Mouse (Mus musculus): Measurements from ENCODE around the gene Acyp1. TPM values are rescaled to one million over a fixed set of nuclear protein-coding genes. Genes with fewer than 3 reads are reported as not detected.
"Not testable (repeated sequence)": the region's sequence is repeated elsewhere in the genome, so short reads cannot be mapped to it uniquely, and the experiment has no call there.

Acyp1 gene
- total and polyA plus RNA-seq, 3 experiments, result 6.0 to 33.3 (median 32.2) TPM

- no peak for DNase-seq
Observed at GRCm38 (mm10) chr12:85284331-85284730, 3.9 kb downstream of the Acyp1 start.

DNA sequence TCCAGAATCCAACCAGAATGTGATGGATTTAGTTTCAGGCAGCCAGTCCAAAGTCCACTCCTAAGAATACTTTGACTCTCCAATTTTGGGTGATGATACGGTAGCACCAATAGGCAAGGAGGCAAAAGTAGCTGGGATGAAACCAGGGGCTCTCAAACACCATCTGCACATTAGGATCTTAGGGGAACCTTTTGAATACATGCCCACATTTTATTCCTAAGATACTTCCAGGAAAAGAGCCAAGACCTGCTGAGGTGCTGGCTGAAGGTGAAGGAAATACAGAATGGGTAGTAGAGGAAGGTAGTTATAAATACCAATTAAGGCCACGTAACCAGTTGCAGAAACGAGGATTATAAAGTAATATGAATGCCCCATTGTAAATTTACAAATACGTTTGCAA, 6.5 kb downstream of the Acyp1 start:
- DNase-seq, result not testable (repeated sequence)

DNA sequence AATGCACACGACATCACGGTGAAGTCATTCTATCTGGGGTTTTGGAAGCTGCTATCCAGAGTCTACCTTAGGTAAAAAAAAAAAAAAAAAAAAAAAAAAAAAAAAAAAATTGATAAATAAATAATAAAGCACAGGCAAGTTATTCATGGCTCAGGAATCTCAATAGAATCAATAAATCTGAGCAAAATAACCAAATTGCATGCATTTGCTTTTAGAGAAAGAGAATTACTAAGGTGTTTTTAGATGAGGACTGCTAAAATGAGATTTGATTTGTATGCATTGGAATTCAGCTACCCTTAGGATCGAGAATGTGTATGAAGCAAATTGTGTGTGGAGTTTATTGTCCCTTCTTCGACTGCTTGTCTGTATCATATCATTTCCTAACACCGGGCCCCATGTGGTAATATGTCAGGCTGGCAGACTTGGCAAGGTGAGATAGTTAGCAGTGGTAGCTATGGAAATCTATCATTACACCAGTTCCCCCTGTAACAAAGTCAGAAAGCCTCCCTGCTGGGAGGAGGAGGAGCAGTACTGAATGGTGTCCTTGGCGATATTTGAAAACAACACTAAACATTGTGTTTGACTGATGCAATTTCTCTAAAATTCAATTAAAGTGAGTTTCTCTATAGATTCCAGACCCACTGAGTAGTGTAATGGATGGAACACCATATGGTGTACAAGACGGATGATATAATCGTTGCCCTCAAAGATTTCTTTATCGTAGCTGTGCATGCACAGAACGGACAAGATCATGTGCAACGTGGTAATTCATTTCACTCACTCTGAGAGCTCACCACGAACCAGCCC, 7.2 kb downstream of the Acyp1 start:
- no peak for DNase-seq

DNA sequence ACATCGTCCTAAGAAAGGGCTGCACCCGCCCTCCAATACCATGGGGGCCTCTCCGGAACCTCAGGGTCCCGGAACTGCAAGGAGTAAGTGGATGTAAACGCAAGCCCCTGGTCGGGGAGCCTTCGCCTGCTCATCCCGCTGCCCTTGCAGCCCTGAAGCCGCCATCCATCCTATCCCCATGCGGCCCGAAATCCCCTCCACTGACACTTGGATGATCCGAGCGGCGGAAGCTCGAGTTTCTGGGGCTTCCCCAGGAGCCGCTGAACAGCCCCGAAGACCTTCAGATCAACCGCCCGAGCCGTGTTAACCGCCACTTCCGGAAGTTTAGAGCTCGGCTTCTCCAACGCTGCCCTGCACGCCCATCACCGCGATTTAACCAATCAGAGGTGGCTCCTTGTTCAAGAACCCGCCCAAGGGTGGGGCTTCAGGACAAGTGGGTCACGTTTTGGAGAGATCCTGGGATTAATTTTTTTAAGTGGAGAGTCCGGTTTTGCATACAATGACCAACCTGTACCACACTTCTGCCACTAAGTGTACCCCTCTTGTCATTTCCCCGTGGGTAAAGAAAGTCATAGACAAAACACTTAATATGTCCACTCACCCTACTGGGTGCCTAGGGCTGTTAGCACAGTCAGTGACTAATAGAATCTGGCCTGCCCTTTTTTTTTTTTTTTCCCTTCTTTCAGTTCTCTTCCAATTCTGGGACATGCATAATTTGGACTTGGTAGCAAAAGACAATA, 8.0 kb downstream of the Acyp1 start:
- peak; percentile 99 for DNase-seq

DNA sequence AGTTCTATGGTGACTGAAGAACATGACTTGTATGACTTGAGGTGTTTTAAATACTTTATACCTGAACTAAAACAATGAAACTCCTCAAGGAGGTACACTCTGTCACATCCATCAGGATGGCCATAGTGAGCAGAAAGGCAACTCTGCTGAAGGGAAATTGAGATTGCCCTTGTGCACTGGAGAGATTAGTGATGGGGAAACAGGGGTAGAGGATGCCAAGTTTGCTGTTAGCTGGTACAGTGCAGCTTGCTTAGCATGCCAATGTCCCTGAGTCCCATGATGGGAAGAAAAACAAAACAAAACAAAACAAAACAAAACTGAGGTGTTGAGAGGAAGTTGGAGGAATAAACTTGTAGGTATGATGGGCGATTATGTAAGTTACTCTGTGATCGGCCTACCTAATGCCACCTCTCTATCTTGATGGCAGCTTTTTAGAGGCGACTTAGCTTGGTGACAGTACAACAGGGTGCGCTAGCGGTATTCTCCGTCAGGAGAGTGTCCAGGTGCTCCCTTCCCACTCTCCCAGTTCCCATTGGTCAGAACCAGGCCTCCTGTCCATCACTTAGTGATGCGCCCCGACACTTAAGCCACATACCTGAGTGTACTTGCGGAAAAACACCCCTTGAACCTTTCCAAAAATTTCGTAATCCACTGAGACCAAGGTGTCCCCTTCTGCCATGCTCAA, 8.7 kb downstream of the Acyp1 start:
- DNase-seq, result peak; percentile 38

DNA sequence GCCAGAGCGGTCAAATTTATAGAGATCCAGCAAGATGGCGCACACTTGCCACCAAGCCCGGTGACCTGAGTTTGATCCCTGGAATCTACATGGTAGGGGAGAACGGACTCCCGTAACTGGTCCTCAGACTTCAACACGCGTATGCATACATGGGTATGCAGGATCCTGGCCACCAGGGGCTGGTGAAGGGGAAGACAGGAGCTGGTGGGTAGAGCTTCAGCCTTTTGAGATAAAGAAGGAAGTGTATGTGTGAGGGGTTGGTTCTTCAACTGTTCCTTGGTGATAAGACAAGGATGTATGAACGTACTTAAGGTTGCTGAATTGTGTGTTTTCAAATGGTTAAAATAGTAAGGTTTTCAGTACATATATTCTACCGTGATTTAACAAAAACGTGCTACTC, 9.3 kb downstream of the Acyp1 start:
- DNase-seq, result no peak

- no peak for DNase-seq
Observed at GRCm38 (mm10) chr12:85276273-85276672, 12.0 kb downstream of the Acyp1 start.

DNA sequence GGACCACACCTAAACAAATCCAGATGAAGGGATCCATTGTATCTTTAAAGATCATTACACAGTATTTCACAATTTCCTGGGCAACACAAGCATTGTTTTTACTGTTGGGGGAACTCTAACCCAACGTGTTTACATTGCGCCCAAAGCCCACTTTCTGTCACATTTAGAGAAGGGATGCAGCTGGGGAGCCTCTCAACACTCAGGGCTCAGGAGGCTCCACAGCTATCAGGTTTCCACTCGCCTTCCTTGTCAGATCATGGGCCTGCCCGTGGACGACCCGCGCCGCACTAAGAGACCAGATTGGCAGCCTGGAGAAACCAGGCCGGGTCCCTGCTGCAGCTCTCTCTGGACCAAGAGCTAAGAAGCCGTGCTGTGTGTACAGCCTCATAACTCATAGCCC, 14.7 kb downstream of the Acyp1 start:
- DNase-seq, result no peak

DNA sequence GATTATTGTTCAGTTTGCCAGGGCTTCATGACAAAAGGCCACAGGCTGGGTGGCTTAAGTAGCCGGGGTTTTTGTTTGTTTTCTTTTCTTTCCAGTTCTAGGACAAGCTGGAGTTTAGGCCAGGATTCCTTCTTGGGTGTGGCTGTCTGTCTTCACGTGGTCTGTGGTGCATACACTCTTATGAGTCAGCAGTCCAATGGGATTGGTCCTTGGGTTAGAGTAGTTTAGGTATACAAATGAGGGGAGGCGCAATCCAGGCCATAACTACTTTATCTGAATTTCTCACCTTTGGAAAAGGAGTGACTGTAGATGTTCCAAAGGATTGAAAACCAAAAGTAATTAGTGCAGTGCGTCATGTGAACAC, 16.4 kb downstream of the Acyp1 start:
- DNase-seq, result no peak

- DNase-seq, result no peak
Observed at GRCm38 (mm10) chr12:85271132-85271842, 17.0 kb downstream of the Acyp1 start.

DNA sequence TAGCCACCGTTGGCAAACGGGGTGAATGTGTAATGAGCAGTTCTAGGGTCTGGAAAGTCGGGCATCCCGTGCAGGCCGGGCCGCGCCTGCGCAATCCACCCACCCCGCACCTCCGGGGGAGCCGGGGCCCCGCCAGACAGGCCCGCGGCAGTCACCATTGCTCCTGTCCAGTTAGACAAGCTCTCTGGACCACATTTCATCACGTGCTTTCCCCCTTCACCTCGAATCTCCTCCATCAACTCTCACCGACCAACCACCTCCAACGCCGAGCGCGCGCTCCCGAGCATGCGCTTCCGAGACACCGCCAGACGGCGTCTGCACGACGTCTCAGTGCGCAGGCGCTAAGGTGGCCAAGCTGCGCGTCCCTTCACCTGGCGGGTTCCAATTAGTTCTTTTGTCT, 17.9 kb downstream of the Acyp1 start, which contains the start of gene Mlh3:
Mlh3 (minus strand) TSS at position 281 of the 400 bp plus-strand sequence.
- peak; percentile 88 for DNase-seq

- DNase-seq, result no peak
Observed at GRCm38 (mm10) chr12:85269821-85270220, 18.4 kb downstream of the Acyp1 start.

GRCm38 (mm10) chr12:85266248-85266647, 22.0 kb downstream of the Acyp1 start:
- no peak for DNase-seq

DNA sequence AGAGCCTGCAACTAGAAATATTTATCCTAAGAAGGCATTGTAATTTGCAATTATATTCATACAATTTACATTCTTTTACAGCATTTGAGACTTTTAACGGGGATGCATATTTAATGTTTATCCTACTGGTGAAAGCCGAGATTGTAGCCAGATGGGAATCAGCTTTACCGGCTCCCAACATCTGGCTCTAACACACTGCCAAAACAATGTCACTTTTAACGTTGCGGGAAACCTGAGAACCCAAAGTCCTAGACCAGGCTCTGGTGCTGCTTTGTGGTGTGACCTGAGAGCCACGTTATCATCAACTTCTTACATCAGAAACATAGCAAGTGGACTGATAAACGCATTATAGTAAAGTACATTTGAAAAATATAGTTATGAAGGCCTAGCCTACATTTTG, 23.3 kb downstream of the Acyp1 start:
- no peak for DNase-seq

DNA sequence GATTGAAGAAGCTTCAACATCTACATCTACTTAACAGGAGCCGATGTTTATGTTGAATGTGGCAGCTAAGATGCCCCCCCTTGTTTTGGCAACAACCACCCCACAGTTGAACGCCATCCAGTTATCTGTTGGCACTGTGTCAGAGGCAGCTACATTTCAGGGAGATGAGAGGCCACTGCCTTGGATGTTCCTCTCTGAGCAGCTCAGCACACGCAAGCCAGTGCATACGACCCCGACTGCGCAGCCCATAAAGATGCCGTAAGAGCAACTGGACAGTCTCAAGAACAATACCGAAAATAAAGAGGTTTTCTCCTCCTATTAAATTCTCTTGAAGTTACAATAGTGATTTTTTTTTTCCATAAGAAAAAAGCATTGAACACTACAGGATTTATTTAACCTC, 23.7 kb downstream of the Acyp1 start:
- DNase-seq, result no peak

DNA sequence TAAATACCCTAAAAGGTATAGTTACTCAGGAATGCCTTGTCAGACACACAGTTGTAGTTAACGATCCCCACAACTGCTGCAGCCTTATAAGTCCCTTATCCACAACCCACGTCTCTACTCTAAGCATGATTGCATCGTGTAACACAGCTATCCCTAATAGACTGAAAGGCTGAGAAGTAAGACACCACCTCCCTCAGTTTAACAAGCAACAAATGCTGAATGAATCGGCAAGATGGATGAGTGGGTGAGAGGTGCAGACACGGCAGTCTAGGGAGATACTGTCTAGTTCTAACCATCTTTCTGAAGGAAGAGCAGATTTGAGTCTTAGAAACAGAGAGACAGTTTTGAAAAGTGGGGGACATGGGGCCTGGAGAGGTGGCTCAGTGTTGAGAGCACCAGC, 25.0 kb downstream of the Acyp1 start:
- no peak for DNase-seq

GRCm38 (mm10) chr12:85262489-85262888, 25.7 kb downstream of the Acyp1 start:
- DNase-seq, result no peak

GRCm38 (mm10) chr12:85257008-85257639, 31.1 kb downstream of the Acyp1 start:
- DNase-seq, result no peak

GRCm38 (mm10) chr12:85256074-85256751, 32.0 kb downstream of the Acyp1 start:
- DNase-seq, result no peak

DNA sequence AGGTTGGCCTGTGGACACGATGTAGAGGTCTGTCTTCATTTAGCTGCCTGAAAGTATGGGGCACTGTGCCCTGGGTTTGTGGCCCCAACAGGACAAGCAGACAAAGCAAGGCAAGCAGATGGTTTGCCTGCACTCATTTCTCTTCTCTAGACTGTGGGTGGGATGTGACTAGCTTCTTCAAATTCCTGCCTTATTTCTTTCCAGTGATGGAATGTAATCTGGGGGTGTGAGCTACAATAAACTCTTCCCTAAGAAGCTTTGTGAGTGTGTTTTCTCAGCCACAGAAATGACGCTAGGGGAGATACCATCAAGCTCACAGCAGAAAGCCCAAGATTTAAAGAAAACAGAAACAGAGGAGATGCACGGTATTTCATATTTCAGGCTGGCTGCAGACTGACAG, 36.2 kb downstream of the Acyp1 start:
- DNase-seq, result no peak

GRCm38 (mm10) chr12:85237553-85237952, 50.7 kb downstream of the Acyp1 start:
- DNase-seq, result no peak
